Mouse (Mus musculus) brain, embryonic 14.5 days (tissue): Measurements from ENCODE around the gene Rpl23. TPM values are rescaled to one million over a fixed set of nuclear protein-coding genes. Genes with fewer than 3 reads are reported as not detected.

ENCODE experiments used
- DNase-seq: peaks from one replicate; pipeline ENCODE4 v3.0.0-alpha.2; 2011; ENCODE audit warnings: low read depth
- CTCF ChIP-seq: fragments of 200-500 bp; IDR thresholded peaks from 2 replicates; pipeline ENCODE4 v1.5.1; 2012; ENCODE audit warnings: inconsistent platforms, mild to moderate bottlenecking, moderate library complexity, borderline replicate concordance; ENCODE audit not compliant: insufficient read depth, insufficient read length; ENCODE audit errors: extremely low read depth
- POLR2A ChIP-seq: fragments of 200-500 bp; IDR thresholded peaks from 2 replicates; pipeline ENCODE4 v1.6.1; 2012; ENCODE audit warnings: mild to moderate bottlenecking, inconsistent platforms, borderline replicate concordance; ENCODE audit not compliant: poor library complexity, insufficient read depth, insufficient read length, severe bottlenecking; ENCODE audit errors: extremely low read depth
- polyA plus RNA-seq: library from polyadenylated mRNA; depleted of rRNA; stranded (reverse); fragments of >200 nt; gene quantifications from 2 replicates; pipeline ENCODE4 v1.2.3, GENCODE M21; 2012

The Rpl23 gene
- polyA plus RNA-seq, 1 experiment: 444 TPM

GRCm38 (mm10) chr11:97771410-97771809 is 10.8 kb downstream of the Rpl23 start:
- DNase-seq: no peak

GRCm38 (mm10) chr11:97769704-97770103 is 12.5 kb downstream of the Rpl23 start:
- TF ChIP-seq CTCF: no peak
- no peak for TF ChIP-seq POLR2A
- no peak for DNase-seq

More at GRCm38 (mm10) chr11:97771410-97771809, 10.8 kb downstream of the Rpl23 start:
- TF ChIP-seq POLR2A (no peak), CTCF (no peak)

- DNase-seq: peak; percentile 98
- TF ChIP-seq POLR2A: peak; percentile 72; the same call in 1 of the 2 replicates
- no peak for TF ChIP-seq CTCF
Observed at GRCm38 (mm10) chr11:97766154-97766881, 15.9 kb downstream of the Rpl23 start, which contains the start of gene Cwc25. TSS of gene Cwc25 (minus strand) at chr11:97766556.

GRCm38 (mm10) chr11:97761638-97762037 is 20.6 kb downstream of the Rpl23 start:
- TF ChIP-seq CTCF: no peak
- no peak for TF ChIP-seq POLR2A
- DNase-seq: no peak

GRCm38 (mm10) chr11:97758942-97759341 is 23.3 kb downstream of the Rpl23 start:
- TF ChIP-seq CTCF (no peak), POLR2A (no peak)
- DNase-seq: no peak

- DNase-seq: no peak
- no peak for TF ChIP-seq POLR2A
- TF ChIP-seq CTCF: no peak
Observed at GRCm38 (mm10) chr11:97758125-97758524, 24.1 kb downstream of the Rpl23 start.

- DNase-seq: no peak
Observed at GRCm38 (mm10) chr11:97753277-97753676, 29.0 kb downstream of the Rpl23 start.

GRCm38 (mm10) chr11:97748496-97748895 is 33.7 kb downstream of the Rpl23 start:
- TF ChIP-seq CTCF (no peak), POLR2A (no peak)
- DNase-seq: no peak

More at GRCm38 (mm10) chr11:97753277-97753676, 29.0 kb downstream of the Rpl23 start:
- TF ChIP-seq POLR2A (no peak), CTCF (no peak)

- TF ChIP-seq CTCF (no peak), POLR2A (no peak)
- DNase-seq: no peak
Observed at GRCm38 (mm10) chr11:97747773-97748172, 34.5 kb downstream of the Rpl23 start.

GRCm38 (mm10) chr11:97745331-97745721 is 36.9 kb downstream of the Rpl23 start:
- DNase-seq: no peak
- TF ChIP-seq CTCF (no peak), POLR2A (no peak)

GRCm38 (mm10) chr11:97744718-97745330 is 37.4 kb downstream of the Rpl23 start:
- peak; percentile 100 for DNase-seq
- TF ChIP-seq POLR2A (no peak), CTCF (no peak)
